Mouse (Mus musculus) cerebellum, adult (tissue): ENCODE results near the gene Bicdl2.
A peak's percentile ranks its signal among the peaks of the same experiment; 100 is the strongest.

Experiments
- ATAC-seq: cut with Nextera tagmentation; 2 replicates; pipeline ENCODE4 v1.9.2; 2017; ENCODE audit warnings: mild to moderate bottlenecking, moderate library complexity, mixed read lengths; ENCODE audit not compliant: insufficient number of reproducible peaks, low FRiP score, low TSS enrichment

Bicdl2 gene

GRCm38 (mm10) chr17:23673424-23674073 is 13.2 kb downstream of the Bicdl2 start, which contains the start of the genes Hcfc1r1 and Thoc6:
Gene Hcfc1r1 (plus strand): TSS chr17:23673596.
Gene Thoc6 (minus strand): TSS chr17:23673882.
- peak; percentile 94 for ATAC-seq

GRCm38 (mm10) chr17:23674271-23674952 is 14.1 kb downstream of the Bicdl2 start:
- ATAC-seq = no peak

DNA sequence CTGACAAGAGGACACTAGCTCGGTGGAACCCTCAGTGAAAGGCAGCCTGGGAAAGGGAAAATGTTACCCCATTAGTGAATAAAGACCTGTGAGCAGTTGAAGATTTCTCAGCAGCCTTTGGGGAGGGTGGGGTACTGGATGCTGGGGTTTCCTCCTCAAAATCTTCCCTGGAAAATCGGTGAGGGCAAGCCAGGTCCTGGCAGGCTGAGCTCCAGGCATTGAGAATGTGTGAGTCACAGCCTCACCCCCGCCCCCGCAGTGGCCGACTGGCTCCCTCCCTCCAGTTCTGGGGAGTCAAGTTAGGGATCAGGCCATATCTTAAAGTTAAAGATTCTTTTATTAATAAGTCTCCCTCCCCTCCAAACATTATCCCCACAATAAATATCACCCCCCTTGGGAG is 14.8 kb downstream of the Bicdl2 start:
- no peak for ATAC-seq

DNA sequence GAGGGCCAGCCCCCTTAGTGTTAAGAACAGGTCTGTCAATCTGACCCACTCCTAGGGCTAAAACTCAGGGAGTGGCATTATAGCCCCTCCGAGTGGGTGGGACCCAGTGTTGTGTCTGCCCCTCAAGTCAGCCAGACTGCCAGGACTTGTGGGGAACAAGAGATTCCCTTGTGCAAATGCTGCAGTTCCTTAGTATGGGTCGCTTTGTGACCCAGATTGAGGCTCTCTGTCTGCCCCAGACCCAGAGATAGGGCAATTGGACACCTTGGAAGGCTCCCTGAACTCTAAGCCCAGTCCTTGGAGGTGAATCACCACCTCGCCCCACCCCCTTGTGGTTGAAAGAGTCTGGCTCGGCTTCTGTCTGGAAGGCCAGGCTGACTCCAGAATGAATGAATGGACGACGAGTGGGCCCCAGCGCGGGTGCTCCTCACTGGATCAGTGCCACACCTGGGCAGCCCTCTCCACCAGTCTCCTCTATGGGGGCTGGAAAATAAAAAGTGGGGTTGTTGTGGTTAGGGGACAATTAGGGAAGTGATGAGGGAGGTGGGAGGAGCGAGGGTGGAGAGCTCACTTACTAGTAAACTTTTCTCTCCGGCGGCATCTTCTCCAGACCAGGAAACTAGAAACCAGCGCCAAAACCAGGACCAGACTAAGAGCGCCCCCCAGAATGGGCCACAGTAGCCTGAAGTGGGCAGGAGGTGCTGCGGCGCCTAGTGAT is 15.4 kb downstream of the Bicdl2 start:
- ATAC-seq = no peak

DNA sequence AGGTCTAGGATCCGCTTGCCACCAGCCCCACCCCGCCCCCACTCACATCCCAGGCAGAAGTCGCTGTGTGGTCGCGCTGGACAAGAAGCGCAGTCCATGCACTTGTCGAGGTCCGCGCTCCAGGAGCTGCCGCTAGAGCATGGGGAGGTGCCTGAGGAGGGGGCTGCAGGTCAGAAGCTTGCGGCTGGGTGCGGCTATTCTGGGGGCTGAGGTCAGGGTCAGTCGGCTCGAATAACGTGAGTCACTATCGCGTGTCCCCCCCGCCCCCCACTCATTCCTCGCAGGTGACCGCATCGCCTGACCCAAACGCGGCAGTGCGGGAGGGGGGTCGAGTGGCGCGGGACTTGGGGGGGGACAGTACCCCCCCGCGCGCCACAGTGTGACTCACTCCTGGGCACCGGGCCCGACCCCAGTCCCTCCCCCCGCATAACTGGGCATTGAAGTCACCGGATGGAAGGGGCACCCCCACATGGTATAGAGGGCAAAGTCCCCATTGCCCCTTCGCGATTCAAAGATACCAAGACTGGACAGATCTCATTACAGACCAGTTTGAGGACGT is 16.2 kb downstream of the Bicdl2 start:
- no peak for ATAC-seq

DNA sequence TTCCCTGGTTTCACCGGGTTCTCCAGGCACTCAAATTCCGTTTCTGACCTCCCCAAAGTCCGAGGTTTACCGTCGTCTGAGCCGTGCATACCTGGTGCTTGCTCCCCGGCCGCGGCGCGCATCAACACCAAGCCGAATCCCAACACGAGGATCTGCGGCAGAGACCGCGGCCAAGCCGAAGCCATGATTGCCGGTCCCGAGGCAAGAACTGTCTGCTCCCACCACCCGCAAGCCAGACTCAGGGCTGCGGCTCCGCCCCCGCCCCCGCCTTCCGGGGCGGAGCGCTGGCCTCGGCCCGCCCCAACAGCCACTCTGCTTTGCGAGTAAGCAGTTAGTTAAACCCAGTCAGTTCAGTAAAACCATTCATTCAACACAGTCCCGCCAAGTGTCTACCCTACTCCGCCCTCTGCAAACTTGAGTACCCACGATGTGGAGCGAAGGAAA is 17.0 kb downstream of the Bicdl2 start, which contains the start of gene Tnfrsf12a:
Tnfrsf12a (minus strand) TSS at position 233 of the 444 bp plus-strand sequence.
- peak; percentile 28; the same call in 1 of the 2 replicates for ATAC-seq

DNA sequence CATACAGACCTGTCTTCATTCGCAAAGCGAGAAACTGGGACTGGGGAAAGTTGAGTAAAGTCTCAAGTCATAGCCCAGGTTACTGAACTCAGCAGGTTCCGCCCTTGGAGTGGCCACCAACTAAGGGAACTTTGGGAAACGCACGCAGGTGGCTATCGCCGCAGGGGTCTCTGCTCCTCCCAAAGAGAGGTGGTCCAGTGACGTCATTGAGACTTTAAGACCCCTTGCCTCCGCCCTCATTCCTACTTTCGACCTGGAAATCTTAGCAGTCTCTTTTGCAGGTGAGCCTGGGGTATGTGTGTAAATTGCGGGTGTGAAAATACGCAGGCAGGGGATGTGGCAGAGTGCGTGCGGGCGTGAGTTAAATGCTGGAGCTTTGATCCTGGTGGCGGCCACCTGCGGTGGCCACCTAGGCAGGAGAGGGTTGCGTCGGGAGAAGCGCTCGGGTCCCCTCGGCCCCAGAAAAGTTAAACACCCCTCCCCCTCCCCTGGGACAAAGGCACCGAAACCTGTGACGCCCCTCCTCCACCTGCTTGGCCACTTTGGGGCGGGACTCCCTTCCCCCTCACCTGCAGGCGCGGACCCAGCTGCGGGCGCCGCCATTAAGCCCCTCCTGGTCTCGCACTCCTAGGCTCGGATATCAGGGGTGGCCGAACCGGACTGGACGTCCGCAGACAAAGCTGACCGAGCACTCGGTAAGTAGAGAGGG is 19.0 kb downstream of the Bicdl2 start, which contains the start of gene Cldn6:
Cldn6 (plus strand) TSS at position 123 of the 709 bp plus-strand sequence.
- ATAC-seq = no peak

- ATAC-seq = no peak
Measured at GRCm38 (mm10) chr17:23680336-23680735, 20.0 kb downstream of the Bicdl2 start.

DNA sequence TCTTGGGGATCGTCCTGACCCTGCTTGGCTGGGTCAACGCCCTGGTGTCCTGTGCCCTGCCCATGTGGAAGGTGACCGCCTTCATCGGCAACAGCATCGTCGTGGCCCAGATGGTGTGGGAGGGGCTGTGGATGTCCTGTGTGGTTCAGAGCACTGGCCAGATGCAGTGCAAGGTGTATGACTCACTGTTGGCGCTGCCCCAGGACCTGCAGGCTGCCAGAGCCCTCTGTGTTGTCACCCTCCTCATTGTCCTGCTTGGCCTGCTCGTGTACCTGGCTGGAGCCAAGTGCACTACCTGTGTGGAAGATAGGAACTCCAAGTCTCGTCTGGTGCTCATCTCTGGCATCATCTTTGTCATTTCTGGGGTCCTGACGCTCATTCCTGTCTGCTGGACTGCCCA is 20.8 kb downstream of the Bicdl2 start:
- ATAC-seq = no peak

DNA sequence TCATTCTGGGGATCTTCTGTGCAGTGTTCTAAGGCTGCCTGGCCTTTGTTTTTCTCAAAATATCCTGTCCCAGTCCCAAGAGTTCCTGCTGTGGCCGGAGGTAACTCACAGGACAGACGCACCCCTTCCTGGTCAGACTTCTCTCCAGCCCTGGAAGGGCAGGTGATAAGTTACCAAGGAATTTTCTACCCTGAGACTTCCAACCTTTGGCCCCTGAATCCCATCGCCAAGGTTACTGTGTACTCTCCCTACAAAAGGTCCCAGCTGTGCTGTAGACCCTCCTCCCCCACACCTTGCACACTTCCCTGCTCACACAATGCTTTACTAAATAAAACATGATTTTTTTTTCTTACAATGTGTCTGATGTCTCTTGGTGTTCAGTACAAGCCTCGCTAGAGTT is 21.8 kb downstream of the Bicdl2 start:
- ATAC-seq = no peak

GRCm38 (mm10) chr17:23682530-23682929 is 22.2 kb downstream of the Bicdl2 start:
- ATAC-seq = no peak

DNA sequence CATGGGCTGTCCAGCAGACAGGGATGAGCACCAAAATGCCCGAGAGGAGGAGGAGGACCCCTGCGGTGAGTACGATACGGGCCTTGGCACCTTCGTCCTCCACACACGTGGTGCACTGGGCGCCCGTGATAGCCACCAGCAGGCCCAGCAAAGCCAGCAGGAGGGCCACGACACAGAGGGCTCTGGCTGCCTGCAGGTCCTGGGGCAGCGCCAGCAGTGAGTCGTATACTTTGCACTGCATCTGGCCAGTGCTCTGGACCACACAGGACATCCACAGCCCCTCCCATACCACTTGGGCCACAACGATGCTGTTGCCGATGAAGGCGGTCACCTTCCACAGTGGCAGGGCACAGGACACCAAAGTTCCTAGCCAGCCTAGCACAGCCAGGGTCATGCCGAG is 22.9 kb downstream of the Bicdl2 start:
- ATAC-seq = no peak

GRCm38 (mm10) chr17:23683856-23684672 is 23.8 kb downstream of the Bicdl2 start, which contains the start of gene Cldn9:
Gene Cldn9 (minus strand): TSS chr17:23684026.
- no peak for ATAC-seq

DNA sequence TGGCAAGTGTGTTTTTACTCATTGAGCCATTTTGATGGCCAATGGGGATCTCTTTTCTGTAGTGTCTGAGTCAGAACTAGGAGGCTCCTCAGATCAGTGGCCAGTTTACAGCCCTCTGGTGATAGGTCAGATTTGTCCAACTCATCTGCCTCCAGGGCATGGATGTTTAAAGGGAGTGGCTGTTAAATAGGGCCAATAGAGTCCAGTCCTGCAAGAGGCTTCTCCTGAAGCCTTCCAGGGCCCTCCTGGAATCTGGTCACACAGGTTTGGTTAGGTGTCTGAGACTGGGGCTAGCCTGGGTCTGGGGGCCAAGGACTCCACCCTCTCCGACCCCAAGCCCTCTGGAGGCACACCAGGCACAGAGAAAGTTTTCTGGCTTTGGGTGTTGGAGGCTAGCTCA is 34.2 kb downstream of the Bicdl2 start:
- ATAC-seq = no peak

GRCm38 (mm10) chr17:23695801-23696200 is 35.5 kb downstream of the Bicdl2 start:
- ATAC-seq = no peak

- ATAC-seq = peak; percentile 40; the same call in 1 of the 2 replicates
Measured at GRCm38 (mm10) chr17:23699131-23700077, 39.1 kb downstream of the Bicdl2 start.

DNA sequence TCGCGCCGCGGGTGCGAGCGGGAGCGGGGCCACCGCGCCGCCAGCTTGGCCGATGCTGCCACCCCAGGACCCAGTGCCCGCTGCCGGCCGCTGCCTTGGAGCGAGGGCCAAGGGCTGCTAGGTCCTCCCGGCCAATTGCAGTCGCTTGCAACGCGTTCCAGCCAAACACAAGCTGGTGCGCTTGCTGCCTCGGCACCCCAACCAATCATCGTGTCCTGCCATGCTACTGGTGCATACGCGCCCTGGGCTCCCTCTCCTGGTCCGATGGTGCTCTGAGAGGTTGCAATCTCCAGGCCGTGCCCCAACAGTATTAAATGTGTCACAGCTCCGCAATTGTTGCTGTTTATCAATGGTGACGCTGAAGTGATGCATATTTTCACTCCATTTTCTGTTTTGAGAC is 39.8 kb downstream of the Bicdl2 start:
- ATAC-seq = peak; percentile 100

DNA sequence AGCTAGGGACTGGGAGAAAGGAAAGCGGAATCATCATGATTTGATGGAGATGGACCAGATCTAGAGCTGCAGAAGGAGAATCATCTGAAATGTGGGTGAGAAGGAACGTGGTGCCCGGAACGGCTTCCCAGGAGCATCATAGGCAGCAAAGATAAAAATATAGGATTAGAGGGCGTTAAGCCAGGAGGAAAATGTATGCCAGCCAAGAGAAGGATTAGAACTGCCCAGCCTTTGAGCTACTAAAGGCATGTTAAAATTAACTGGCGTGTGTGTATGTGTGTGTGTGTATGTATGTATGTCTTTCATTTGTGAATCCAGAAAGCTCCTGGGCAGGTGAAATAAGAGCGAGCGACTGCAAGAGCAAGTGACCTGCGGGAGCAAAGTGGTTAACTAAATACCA is 43.0 kb downstream of the Bicdl2 start:
- ATAC-seq = no peak
